Mouse (Mus musculus) brown adipose tissue, adult 24 weeks (tissue): ENCODE data around the gene Eef1a2. TPM values are rescaled to one million over a fixed set of nuclear protein-coding genes. Genes with fewer than 3 reads are reported as not detected.

Source experiments
- H3K27ac ChIP-seq: fragments of 200-500 bp; replicated peaks from 2 replicates; pipeline ENCODE4 v1.5.1; 2012; ENCODE audit warnings: low read depth, mild to moderate bottlenecking, low read length
- H3K4me1 ChIP-seq: fragments of 200-500 bp; 2 replicates; pipeline ENCODE4 v1.6.1; 2012; ENCODE audit warnings: low read length, mixed read lengths; ENCODE audit not compliant: control insufficient read depth, insufficient read depth, insufficient read length
- H3K4me3 ChIP-seq: fragments of 200-500 bp; 2 replicates; pipeline ENCODE4 v1.5.1; 2012; ENCODE audit warnings: low read depth, mild to moderate bottlenecking, low read length, moderate library complexity; ENCODE audit not compliant: insufficient read depth
- polyA plus RNA-seq: library from polyadenylated mRNA; stranded (reverse); fragments of >200 nt; gene quantifications from 2 replicates; pipeline ENCODE4 v1.2.4, GENCODE M21; 2012; ENCODE audit not compliant: missing spikeins, insufficient read depth, insufficient read length

Gene Eef1a2
- polyA plus RNA-seq, 1 experiment = 11.3 TPM

DNA sequence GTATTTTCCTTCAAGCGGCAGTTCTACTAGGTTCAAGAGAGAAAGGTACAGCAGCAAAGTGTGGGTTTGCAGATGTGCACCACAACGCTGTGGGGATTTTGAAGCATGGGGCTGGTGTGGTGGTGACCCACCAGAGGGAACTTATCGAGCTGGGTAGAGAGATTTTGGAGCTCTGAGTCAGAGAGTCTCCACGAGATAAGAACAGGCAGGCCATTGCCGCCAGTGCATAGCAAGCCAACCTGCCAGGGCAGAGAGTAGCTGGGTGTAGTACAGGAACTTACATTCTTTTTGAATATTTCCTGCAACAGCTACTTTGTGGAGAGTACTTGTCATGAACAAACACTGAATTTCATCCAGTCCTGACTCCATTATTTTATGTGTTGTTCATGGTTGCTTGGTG lies 21.7 kb upstream of the Eef1a2 start:
- Histone ChIP-seq H3K4me3 (no peak overlapping the region), H3K4me1 (no peaks in the 10 kb centered on the region), H3K27ac (no peak overlapping the region)

- Histone ChIP-seq H3K27ac (no peak overlapping the region), H3K4me3 (no peak overlapping the region), H3K4me1 (no peaks in the 10 kb centered on the region)
Observed at GRCm38 (mm10) chr2:181178015-181178414, 21.2 kb upstream of the Eef1a2 start.

- H3K27ac ChIP-seq = no peak overlapping the region
Observed at GRCm38 (mm10) chr2:181174646-181175045, 17.8 kb upstream of the Eef1a2 start.

GRCm38 (mm10) chr2:181166469-181166868 lies 9.7 kb upstream of the Eef1a2 start:
- Histone ChIP-seq H3K4me3 (no peak overlapping the region), H3K27ac (no peak overlapping the region), H3K4me1 (no peaks in the 10 kb centered on the region)

More at GRCm38 (mm10) chr2:181174646-181175045, 17.8 kb upstream of the Eef1a2 start:
- Histone ChIP-seq H3K4me1 (no peaks in the 10 kb centered on the region), H3K4me3 (no peak overlapping the region)

- Histone ChIP-seq H3K4me1 (no peaks in the 10 kb centered on the region), H3K4me3 (no peak overlapping the region), H3K27ac (no peak overlapping the region)
Observed at GRCm38 (mm10) chr2:181160821-181161220, 4.0 kb upstream of the Eef1a2 start.

DNA sequence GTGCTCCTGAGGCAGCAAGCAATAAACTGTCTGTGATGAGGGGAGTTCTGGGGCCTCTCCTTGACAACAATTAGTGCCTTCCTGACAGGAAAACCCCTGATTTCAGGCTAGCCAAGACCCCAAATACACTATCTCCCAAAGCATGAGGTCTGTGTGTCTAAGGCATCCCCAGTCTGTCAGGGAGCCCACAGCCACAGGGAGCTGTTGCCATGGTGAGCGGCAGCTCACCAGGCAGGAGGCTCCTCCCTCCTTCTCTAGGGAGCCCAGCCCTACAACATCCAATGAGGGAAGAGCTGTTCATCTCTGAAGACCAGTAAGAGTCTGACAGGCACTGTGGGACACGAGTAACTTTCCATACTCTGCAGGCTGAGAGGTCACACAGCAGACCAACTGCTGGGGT lies 3.0 kb upstream of the Eef1a2 start:
- H3K4me3 ChIP-seq = no peak overlapping the region
- no peaks in the 10 kb centered on the region for H3K4me1 ChIP-seq
- no peak overlapping the region for H3K27ac ChIP-seq

DNA sequence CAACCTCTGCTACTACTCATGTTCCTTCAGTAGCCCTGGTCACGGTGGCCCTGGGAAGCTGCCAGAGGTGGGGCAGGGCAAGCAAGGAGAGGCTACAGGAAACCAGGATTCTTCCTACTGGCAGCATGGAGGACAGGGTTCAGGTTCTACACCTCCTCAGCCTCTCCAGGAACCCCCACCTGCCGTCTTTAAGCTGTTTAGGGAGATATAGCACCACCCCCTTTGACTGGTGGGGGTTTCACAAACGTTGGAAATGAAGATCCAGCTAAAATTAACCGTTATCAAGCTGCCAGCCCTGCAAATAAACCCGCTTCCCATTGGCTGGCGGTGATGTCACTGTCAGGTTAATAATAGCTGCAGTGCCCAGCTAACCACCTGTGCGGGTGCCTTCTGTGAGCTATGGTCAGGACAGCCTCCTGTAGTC lies 2.3 kb upstream of the Eef1a2 start:
- Histone ChIP-seq H3K4me1 (no peaks in the 10 kb centered on the region), H3K27ac (no peak overlapping the region), H3K4me3 (no peak overlapping the region)

DNA sequence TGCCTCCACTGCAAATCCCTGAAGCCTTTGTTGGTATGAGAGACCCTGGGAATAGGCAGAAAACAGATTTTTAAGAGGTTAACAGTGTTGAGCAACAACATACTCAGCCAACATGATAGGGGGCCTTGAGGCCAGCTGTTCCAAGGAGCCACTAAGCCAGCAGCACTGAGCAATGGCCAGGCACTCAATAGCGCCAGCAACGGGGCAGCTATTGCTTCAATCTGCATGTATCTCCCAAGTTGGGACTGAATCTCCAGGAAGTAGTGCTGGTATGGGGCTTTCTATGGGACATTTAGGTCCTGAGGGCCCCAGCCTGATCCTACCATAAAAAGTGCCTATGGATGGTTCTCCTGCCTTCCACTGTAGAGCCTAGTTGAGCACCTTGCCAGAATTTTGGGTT lies 1.7 kb upstream of the Eef1a2 start:
- H3K27ac ChIP-seq = no peak overlapping the region
- H3K4me1 ChIP-seq = no peaks in the 10 kb centered on the region
- no peak overlapping the region for H3K4me3 ChIP-seq

GRCm38 (mm10) chr2:181157716-181158302 lies 995 bp upstream of the Eef1a2 start:
- no peak overlapping the region for H3K27ac ChIP-seq
- H3K4me1 ChIP-seq = no peaks in the 10 kb centered on the region
- no peak overlapping the region for H3K4me3 ChIP-seq

DNA sequence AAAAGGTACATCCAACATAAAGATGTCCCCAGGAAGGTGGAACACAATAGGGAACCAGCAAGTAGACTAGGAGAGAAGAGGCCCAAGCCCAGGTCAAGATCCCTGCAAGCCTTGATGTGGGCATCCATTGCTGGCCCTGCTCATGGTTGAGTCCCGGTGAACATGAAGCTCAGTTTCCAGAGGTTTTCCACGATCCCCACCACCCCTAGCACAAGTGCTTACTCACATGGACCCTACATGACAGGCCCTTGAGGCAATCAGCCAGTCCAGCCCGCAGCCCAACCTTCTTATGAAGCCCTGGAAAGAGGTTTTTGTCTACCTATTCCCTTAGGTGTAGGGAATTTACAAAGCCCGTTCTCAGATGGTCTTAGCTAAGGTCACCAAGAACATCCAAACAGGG lies 366 bp upstream of the Eef1a2 start:
- Histone ChIP-seq H3K27ac (no peak overlapping the region), H3K4me3 (no peak overlapping the region), H3K4me1 (no peaks in the 10 kb centered on the region)

DNA sequence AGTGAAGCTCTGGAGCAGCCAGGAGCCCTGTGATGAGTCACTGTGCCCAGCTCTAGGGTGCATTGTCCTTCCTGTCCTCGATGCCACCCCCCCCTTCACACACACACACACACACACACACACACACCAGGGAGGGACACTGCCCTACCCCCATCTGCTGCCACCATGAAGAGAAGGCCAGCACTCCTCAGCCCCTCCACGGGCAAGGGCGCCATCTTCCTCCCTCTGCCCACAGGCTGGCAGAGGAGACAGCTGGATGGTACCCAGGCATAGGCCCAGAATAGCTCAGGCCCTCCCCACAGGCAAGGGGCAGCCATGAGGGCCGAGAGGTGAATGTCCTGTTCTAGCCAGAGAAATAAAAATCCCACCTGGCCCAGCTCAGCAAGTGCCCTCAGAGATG lies 1.0 kb downstream of the Eef1a2 start:
- H3K4me1 ChIP-seq = no peaks in the 10 kb centered on the region
- no peak overlapping the region for H3K27ac ChIP-seq
- H3K4me3 ChIP-seq = no peak overlapping the region

- Histone ChIP-seq H3K4me1 (no peaks in the 10 kb centered on the region), H3K4me3 (no peak overlapping the region)
Observed at GRCm38 (mm10) chr2:181154831-181155415, 1.9 kb downstream of the Eef1a2 start.

GRCm38 (mm10) chr2:181154361-181154760 lies 2.5 kb downstream of the Eef1a2 start:
- no peak overlapping the region for H3K4me3 ChIP-seq
- no peaks in the 10 kb centered on the region for H3K4me1 ChIP-seq
- H3K27ac ChIP-seq = no peak overlapping the region

More at GRCm38 (mm10) chr2:181154831-181155415, 1.9 kb downstream of the Eef1a2 start:
- H3K27ac ChIP-seq = no peak overlapping the region

DNA sequence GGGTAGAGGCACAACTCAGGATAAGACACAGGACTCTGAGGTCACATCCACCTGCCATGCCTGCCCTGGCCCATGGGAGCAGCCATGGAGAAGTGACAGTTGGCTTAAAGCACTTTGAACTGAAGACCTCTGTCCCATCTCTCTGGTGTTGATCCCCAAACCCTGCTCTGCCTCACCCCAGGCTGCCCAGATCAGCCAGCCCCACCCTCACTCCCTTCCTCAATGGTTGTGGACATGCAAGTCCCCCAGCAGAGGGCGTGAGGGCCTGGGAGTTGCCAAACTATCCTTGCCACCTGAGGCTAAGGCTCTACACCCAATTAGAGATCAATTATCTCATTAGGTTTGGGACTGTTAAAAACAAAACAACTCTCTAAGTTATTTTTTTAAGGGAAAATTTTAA lies 3.0 kb downstream of the Eef1a2 start:
- Histone ChIP-seq H3K27ac (no peak overlapping the region), H3K4me3 (no peak overlapping the region), H3K4me1 (no peaks in the 10 kb centered on the region)

GRCm38 (mm10) chr2:181153131-181153530 lies 3.7 kb downstream of the Eef1a2 start:
- Histone ChIP-seq H3K4me3 (no peak overlapping the region), H3K4me1 (peaks cover 5% of the 10 kb centered on the region; the same call in 1 of the 2 replicates), H3K27ac (no peak overlapping the region)

- Histone ChIP-seq H3K4me3 (no peak overlapping the region), H3K4me1 (peaks cover 5% of the 10 kb centered on the region; the same call in 1 of the 2 replicates), H3K27ac (no peak overlapping the region)
Observed at GRCm38 (mm10) chr2:181152701-181153100, 4.1 kb downstream of the Eef1a2 start.
